Mouse (Mus musculus): ENCODE measurements around the gene Chrnb2. TPM values are rescaled to one million over a fixed set of nuclear protein-coding genes. Genes with fewer than 3 reads are reported as not detected.
A peak's percentile ranks its signal among the peaks of the same experiment; 100 is the strongest.

The Chrnb2 gene
- 0.36 and 0.47 TPM in 2 replicates for polyA plus RNA-seq (2015; fragmentation: Nextera tagmentation; extraction: Ambion mirVana)

GRCm38 (mm10) chr3:89764119-89764724 is at the start of gene Chrnb2:
Gene Chrnb2, minus strand, starts transcription at chr3:89764632.
- no peak for TF ChIP-seq CTCF (IDR thresholded peaks at IDR 0.05; ENCODE audit: low read depth)
- peak; percentile 92 for ATAC-seq (replicated peaks; ENCODE audit: low FRiP score, low read depth)
- Histone ChIP-seq H3K4me1 (replicated peaks; ENCODE audit: insufficient read depth, low read length) (0 out of 2 replicates have a peak, but pooled peaks cover 3% of the 10 kb centered on the region), H3K9ac (ENCODE audit: low read depth, low read length) (no peak within 1 kb of the TSS), H3K27ac (0 out of 2 replicates have a peak within 1 kb of the TSS, but pooled peaks have one; percentile 8), H3K4me2 (ENCODE audit: low read length) (peak within 1 kb of the TSS; percentile 45), H3K27me3 (ENCODE audit: insufficient read depth, low read length) (no peaks in the 10 kb centered on the region), H3K9me3 (replicated peaks; ENCODE audit: low read length) (no peaks in the 10 kb centered on the region), H3K36me3 (ENCODE audit: insufficient read depth, low read length) (no peaks in the 10 kb centered on the region), H3K4me3 (replicated peaks; ENCODE audit: low read depth, low read length) (0 out of 2 replicates have a peak within 1 kb of the TSS, but pooled peaks have one; percentile 13)
- WGBS = under 1% methylated on average over 36 of the region's 36 CpGs
- peak; percentile 83 for DNase-seq (ENCODE audit: low spot score)

DNA sequence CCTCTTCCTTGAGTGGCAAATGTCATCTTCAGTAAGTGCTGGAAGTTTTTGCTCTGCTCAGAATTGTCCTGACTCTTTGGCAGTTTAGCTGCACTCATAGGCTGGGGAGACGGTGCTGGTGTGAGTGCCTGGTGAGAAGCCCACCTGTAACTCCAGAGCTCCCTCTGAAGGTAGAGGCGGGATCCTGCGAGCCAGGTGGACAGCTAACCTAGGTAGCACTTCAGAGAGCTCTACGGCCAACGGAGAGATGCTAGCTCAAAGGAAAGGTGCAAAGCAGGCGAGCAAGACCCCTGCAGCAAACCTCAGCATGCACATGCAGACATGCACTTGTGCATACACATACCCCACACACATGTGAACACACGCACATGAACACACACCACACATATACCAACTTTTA is 49.6 kb upstream of the Chrnb2 start:
- Histone ChIP-seq H3K27ac (no peak overlapping the region), H3K27me3 (ENCODE audit: insufficient read depth, low read length) (no peaks in the 10 kb centered on the region), H3K36me3 (ENCODE audit: insufficient read depth, low read length) (no peaks in the 10 kb centered on the region), H3K9ac (ENCODE audit: low read depth, low read length) (no peak overlapping the region), H3K4me2 (ENCODE audit: low read length) (no peak overlapping the region), H3K4me1 (replicated peaks; ENCODE audit: insufficient read depth, low read length) (no peaks in the 10 kb centered on the region), H3K4me3 (replicated peaks; ENCODE audit: low read depth, low read length) (no peak overlapping the region), H3K9me3 (replicated peaks; ENCODE audit: low read length) (no peaks in the 10 kb centered on the region)
- WGBS = 80% methylated on average over 7 of the region's 7 CpGs
- DNase-seq (ENCODE audit: low spot score) (no peak), ATAC-seq (replicated peaks; ENCODE audit: low FRiP score, low read depth) (no peak)
- TF ChIP-seq CTCF (IDR thresholded peaks at IDR 0.05; ENCODE audit: low read depth) = no peak

DNA sequence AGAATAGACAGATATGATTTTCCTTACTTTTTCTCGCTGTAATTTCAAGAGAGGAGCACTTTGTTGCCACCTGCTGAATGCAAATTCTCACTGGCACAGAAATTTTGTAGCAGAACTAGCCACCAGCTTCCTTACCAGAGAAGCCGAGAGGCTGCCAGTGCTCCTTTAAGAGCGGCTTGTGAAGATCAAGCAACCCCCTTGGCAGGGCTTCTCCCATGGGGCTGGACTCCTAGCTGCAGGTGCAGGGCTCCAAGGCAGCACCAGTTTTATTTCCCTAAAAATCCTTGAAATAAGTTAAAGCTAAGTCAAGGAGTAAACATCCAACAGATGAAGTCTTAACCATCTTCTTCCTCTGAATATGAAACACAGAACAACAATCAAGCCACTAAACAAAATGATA is 47.7 kb upstream of the Chrnb2 start:
- H3K27ac ChIP-seq = no peak overlapping the region
- H3K9ac ChIP-seq (ENCODE audit: low read depth, low read length) = no peak overlapping the region
- no peak overlapping the region for H3K4me3 ChIP-seq (replicated peaks; ENCODE audit: low read depth, low read length)
- ATAC-seq (replicated peaks; ENCODE audit: low FRiP score, low read depth) = no peak
- no peaks in the 10 kb centered on the region for H3K4me1 ChIP-seq (replicated peaks; ENCODE audit: insufficient read depth, low read length)
- DNase-seq (ENCODE audit: low spot score) = no peak
- no peaks in the 10 kb centered on the region for H3K27me3 ChIP-seq (ENCODE audit: insufficient read depth, low read length)
- no peak for TF ChIP-seq CTCF (IDR thresholded peaks at IDR 0.05; ENCODE audit: low read depth)
- no peaks in the 10 kb centered on the region for H3K9me3 ChIP-seq (replicated peaks; ENCODE audit: low read length)
- H3K4me2 ChIP-seq (ENCODE audit: low read length) = no peak overlapping the region
- WGBS = 74% methylated on average over 3 of the region's 3 CpGs
- H3K36me3 ChIP-seq (ENCODE audit: insufficient read depth, low read length) = no peaks in the 10 kb centered on the region

DNA sequence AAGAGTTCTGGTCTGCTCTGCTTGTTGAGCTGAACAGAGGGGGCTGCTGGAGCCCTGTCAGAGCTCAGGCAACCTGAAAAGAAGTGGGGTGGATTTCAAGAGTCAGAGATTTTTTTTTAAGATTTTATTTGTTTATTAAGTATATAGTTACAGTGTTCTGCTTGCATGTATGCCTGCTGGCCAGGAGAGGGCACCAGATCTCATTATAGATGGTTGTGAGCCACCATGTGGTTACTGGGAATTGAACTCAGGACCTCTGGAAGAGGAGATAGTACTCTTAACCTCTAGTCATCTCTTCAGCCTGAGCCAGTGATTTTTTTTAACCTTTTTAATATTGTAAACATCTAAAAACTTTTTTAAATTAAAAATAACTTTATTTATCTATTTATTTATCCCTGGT is 46.4 kb upstream of the Chrnb2 start:
- TF ChIP-seq CTCF (IDR thresholded peaks at IDR 0.05; ENCODE audit: low read depth) = peak; percentile 55
- Histone ChIP-seq H3K9ac (ENCODE audit: low read depth, low read length) (no peak overlapping the region), H3K4me3 (replicated peaks; ENCODE audit: low read depth, low read length) (no peak overlapping the region), H3K36me3 (ENCODE audit: insufficient read depth, low read length) (no peaks in the 10 kb centered on the region), H3K27ac (no peak overlapping the region), H3K4me2 (ENCODE audit: low read length) (no peak overlapping the region), H3K9me3 (replicated peaks; ENCODE audit: low read length) (no peaks in the 10 kb centered on the region), H3K4me1 (replicated peaks; ENCODE audit: insufficient read depth, low read length) (no peaks in the 10 kb centered on the region), H3K27me3 (ENCODE audit: insufficient read depth, low read length) (no peaks in the 10 kb centered on the region)
- ATAC-seq (replicated peaks; ENCODE audit: low FRiP score, low read depth) (no peak), DNase-seq (ENCODE audit: low spot score) (no peak)

DNA sequence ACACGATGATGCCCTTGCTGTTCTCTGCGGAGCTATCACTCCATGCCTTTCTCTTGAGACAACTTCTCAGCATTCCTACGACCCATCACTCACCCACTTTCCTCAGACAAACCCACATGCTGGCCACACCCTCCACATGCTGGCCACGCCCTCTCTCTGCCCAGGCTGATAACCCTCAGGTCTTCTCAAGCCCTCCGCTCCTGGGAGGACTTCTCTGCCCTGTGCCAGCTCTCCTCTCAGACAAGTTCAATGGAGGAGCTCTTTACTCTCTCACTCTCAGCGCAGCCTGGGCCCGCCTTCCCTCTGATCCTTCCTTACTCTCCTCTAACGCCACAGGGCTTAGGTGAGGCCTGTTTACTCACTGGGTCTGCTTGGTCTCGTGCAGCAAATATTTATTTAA is 44.2 kb upstream of the Chrnb2 start:
- Histone ChIP-seq H3K36me3 (ENCODE audit: insufficient read depth, low read length) (no peaks in the 10 kb centered on the region), H3K4me3 (replicated peaks; ENCODE audit: low read depth, low read length) (no peak overlapping the region), H3K9ac (ENCODE audit: low read depth, low read length) (no peak overlapping the region), H3K4me2 (ENCODE audit: low read length) (no peak overlapping the region), H3K27ac (no peak overlapping the region), H3K4me1 (replicated peaks; ENCODE audit: insufficient read depth, low read length) (no peaks in the 10 kb centered on the region), H3K9me3 (replicated peaks; ENCODE audit: low read length) (no peaks in the 10 kb centered on the region), H3K27me3 (ENCODE audit: insufficient read depth, low read length) (no peaks in the 10 kb centered on the region)
- WGBS = 53% methylated on average over 9 of the region's 9 CpGs
- ATAC-seq (replicated peaks; ENCODE audit: low FRiP score, low read depth) = no peak
- no peak for TF ChIP-seq CTCF (IDR thresholded peaks at IDR 0.05; ENCODE audit: low read depth)
- DNase-seq (ENCODE audit: low spot score) = no peak

DNA sequence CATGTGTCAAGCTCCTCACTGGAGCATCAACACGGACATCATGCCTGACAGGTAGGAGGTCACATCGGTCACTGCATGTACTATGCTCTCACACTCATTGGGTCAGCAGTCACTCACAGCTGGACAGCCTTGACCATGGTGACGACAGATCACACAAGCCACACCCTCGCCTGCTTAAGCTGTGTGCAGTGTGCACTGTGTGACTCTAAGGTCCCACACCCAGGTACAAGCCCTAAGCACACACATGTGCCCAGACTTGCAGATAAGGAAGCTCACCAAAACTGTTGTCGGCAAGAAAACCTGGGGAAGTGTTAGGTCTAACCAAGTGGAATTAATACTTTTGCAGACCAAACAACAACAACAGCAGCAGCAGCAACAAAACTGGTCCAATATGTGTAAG is 43.4 kb upstream of the Chrnb2 start:
- ATAC-seq (replicated peaks; ENCODE audit: low FRiP score, low read depth) (no peak), DNase-seq (ENCODE audit: low spot score) (no peak)
- Histone ChIP-seq H3K4me3 (replicated peaks; ENCODE audit: low read depth, low read length) (no peak overlapping the region), H3K4me1 (replicated peaks; ENCODE audit: insufficient read depth, low read length) (no peaks in the 10 kb centered on the region), H3K9me3 (replicated peaks; ENCODE audit: low read length) (no peaks in the 10 kb centered on the region), H3K4me2 (ENCODE audit: low read length) (no peak overlapping the region), H3K9ac (ENCODE audit: low read depth, low read length) (no peak overlapping the region), H3K36me3 (ENCODE audit: insufficient read depth, low read length) (no peaks in the 10 kb centered on the region), H3K27me3 (ENCODE audit: insufficient read depth, low read length) (no peaks in the 10 kb centered on the region), H3K27ac (no peak overlapping the region)
- no peak for TF ChIP-seq CTCF (IDR thresholded peaks at IDR 0.05; ENCODE audit: low read depth)
- WGBS = 74% methylated on average over 5 of the region's 5 CpGs

DNA sequence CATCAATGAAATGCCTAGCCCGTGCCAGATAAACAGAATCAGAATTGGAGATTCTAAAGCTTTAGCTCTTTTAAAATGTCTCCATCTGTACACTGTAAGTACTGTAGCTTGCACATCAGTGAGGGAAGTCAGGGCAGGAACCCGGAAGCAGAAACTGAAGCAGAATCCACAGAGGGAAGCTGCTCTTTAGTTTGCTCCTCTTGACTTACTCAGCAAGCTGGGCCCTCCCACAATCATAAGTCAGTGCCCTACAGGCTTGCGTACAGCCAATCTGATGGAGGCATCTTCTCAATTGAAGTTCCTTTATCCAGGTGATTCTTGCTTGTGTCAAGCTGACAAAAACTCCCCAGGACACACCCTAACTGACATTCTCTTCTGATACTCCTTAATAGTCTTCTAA is 42.7 kb upstream of the Chrnb2 start:
- Histone ChIP-seq H3K27ac (no peak overlapping the region), H3K36me3 (ENCODE audit: insufficient read depth, low read length) (no peaks in the 10 kb centered on the region), H3K4me2 (ENCODE audit: low read length) (no peak overlapping the region), H3K4me1 (replicated peaks; ENCODE audit: insufficient read depth, low read length) (no peaks in the 10 kb centered on the region), H3K27me3 (ENCODE audit: insufficient read depth, low read length) (no peaks in the 10 kb centered on the region), H3K4me3 (replicated peaks; ENCODE audit: low read depth, low read length) (no peak overlapping the region), H3K9me3 (replicated peaks; ENCODE audit: low read length) (no peaks in the 10 kb centered on the region), H3K9ac (ENCODE audit: low read depth, low read length) (no peak overlapping the region)
- WGBS = 94% methylated on average over 3 of the region's 3 CpGs
- ATAC-seq (replicated peaks; ENCODE audit: low FRiP score, low read depth) (no peak), DNase-seq (ENCODE audit: low spot score) (no peak)
- TF ChIP-seq CTCF (IDR thresholded peaks at IDR 0.05; ENCODE audit: low read depth) = no peak

Data from kidney, postnatal 0 days (tissue).